Mouse (Mus musculus) hindbrain, embryonic 14.5 days (tissue): ENCODE results near the gene Gfod2. TPM values are rescaled to one million over a fixed set of nuclear protein-coding genes. Genes with fewer than 3 reads are reported as not detected.

ENCODE experiments used
- ATAC-seq: fragments of 200-750 bp; cut with Nextera tagmentation; 2 replicates; pipeline ENCODE4 v1.8.0; 2017; ENCODE audit warnings: moderate number of reproducible peaks, mild to moderate bottlenecking, moderate TSS enrichment, moderate library complexity; ENCODE audit not compliant: low FRiP score
- DNase-seq: peaks from one replicate; pipeline ENCODE4 v3.0.0-alpha.2; 2015; ENCODE audit warnings: low spot score
- H3K27ac ChIP-seq: fragments of 300-500 bp; sonication (generic); 2 replicates; pipeline ENCODE4 v1.5.1; 2014; ENCODE audit warnings: mild to moderate bottlenecking, moderate library complexity
- H3K27me3 ChIP-seq: fragments of 300-500 bp; sonication (generic); 2 replicates; pipeline ENCODE4 v1.6.1; 2014; ENCODE audit warnings: mild to moderate bottlenecking, low read length, mixed read lengths; ENCODE audit not compliant: control insufficient read depth, insufficient read depth
- H3K36me3 ChIP-seq: fragments of 300-500 bp; sonication (generic); replicated peaks from 2 replicates; pipeline ENCODE4 v1.6.1; 2014; ENCODE audit not compliant: control insufficient read depth, insufficient read depth
- H3K4me1 ChIP-seq: fragments of 300-500 bp; sonication (generic); replicated peaks from 2 replicates; pipeline ENCODE4 v1.6.1; 2014; ENCODE audit warnings: antibody characterized with exemption, low read length, mixed read lengths; ENCODE audit not compliant: control insufficient read depth, insufficient read depth
- H3K4me2 ChIP-seq: fragments of 300-500 bp; sonication (generic); replicated peaks from 2 replicates; pipeline ENCODE4 v1.6.1; 2014; ENCODE audit warnings: mild to moderate bottlenecking, moderate library complexity
- H3K4me3 ChIP-seq: fragments of 300-500 bp; sonication (generic); replicated peaks from 2 replicates; pipeline ENCODE4 v1.5.1; 2014; ENCODE audit warnings: mild to moderate bottlenecking, low read length
- H3K9ac ChIP-seq: fragments of 300-500 bp; sonication (generic); 2 replicates; pipeline ENCODE4 v1.6.1; 2014
- H3K9me3 ChIP-seq: fragments of 300-500 bp; sonication (generic); 2 replicates; pipeline ENCODE4 v1.6.1; 2016; ENCODE audit warnings: low read length; ENCODE audit not compliant: control insufficient read depth
- WGBS: fragments of 180-500 bp; shearing (Covaris S2); extraction: QIAGEN DNeasy Blood & Tissue Kit; methylation state at CpG from one replicate; pipeline ENCODE4 v1.1.7; 2014; 5-methylcytosine and 5-hydroxymethylcytosine counted together
- polyA plus RNA-seq: library from polyadenylated mRNA; unstranded; fragments of >200 nt; fragmentation: Nextera tagmentation; extraction: Ambion mirVana; gene quantifications from 2 replicates; pipeline ENCODE4 v1.2.1, GENCODE M21; 2014

The Gfod2 gene
- polyA plus RNA-seq: 62.7 and 71.7 TPM in 2 replicates

DNA sequence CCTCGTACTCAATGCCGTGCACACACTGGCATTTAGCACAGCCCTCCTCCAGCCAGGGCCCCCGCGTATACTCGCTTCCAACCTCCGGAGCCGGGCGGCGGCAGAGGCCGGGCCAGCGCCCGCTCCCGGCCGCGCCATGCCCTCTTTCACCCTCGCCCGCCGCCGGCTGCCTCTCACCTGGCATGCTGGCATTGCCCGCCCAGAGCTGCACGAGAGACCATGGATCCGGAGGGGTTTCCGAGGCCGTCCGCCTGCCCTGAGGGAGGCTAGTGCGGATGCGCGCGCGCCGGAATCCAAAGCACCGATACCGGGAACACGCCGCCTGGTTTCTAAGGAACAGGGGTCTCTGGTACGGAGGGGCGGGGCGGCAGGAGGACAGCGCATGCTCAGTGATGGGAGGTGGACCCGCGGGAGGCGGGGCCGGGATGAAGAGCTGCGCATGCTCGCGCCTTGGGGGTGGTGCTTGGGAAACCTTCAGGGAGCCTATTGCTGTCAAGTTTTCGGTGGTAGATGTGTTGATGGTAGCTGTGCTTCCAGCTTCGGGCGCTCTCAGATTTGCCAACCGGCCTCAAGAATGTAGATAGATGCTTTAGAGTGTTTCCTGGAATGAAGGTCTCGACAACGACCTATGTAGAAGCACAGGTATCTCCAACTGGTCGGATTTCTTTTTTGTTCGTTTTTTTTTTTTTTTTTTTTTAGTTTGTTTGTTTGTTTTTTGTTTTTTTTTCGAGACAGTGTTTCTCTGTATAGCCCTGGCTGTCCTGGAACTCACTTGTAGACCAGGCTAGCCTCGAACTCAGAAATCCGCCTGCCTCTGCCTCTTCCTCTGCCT lies at the start of gene Gfod2:
Gene Gfod2, minus strand, starts transcription at position 388 of the 832 bp plus-strand sequence.
- peak; percentile 98 for ATAC-seq
- Histone ChIP-seq H3K4me2 (peak within 1 kb of the TSS; percentile 77), H3K4me1 (peaks cover 31% of the 10 kb centered on the region), H3K36me3 (no peaks in the 10 kb centered on the region), H3K27ac (peak within 1 kb of the TSS; percentile 93), H3K9me3 (no peaks in the 10 kb centered on the region), H3K9ac (peak within 1 kb of the TSS; percentile 94), H3K27me3 (no peaks in the 10 kb centered on the region), H3K4me3 (peak within 1 kb of the TSS; percentile 82)
- peak; percentile 98 for DNase-seq
- WGBS: 4% methylated on average over 57 of the region's 57 CpGs

DNA sequence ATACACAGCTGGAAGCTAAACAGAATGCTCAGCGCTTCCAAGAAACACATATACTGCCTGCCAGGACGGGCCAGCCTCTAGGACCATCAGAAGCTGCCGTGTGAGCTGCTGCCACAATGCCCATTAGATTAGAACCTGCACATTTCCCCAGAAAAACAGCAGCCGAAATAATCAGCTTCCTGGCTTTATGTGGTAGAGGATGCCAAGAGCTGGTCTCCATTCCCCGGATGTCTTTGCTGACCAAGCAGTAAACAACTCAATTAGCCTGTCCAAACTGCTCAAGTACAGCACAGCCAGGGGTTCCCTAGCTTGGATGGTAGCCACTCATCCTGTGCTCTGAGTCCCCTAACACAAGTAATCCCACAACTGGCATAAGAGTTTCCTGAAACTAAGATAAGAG lies 49.3 kb upstream of the Gfod2 start:
- ATAC-seq (no peak), DNase-seq (no peak)
- Histone ChIP-seq H3K4me1 (no peaks in the 10 kb centered on the region), H3K9ac (no peak overlapping the region), H3K36me3 (peaks cover 33% of the 10 kb centered on the region), H3K4me2 (no peak overlapping the region), H3K27me3 (no peaks in the 10 kb centered on the region), H3K9me3 (no peaks in the 10 kb centered on the region), H3K4me3 (no peak overlapping the region), H3K27ac (no peak overlapping the region)
- 87% methylated on average over 5 of the region's 5 CpGs for WGBS

DNA sequence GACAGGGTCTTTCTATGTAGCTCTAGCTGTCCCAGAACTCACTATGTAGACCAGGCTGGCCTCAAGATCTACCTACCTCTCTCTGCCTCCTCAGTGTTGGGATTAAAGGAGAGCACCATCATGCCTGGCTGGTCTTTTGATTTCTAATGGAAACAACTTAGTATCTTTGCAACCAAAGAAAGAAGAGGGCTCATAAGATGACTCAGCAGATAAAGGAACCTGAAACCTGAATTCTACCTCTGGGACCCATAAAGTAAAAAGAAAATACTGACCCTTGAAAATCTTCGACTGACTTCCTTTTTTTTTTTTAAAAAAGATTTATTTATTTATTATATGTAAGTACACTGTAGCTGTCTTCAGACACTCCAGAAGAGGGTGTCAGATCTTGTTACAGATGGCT lies 47.5 kb upstream of the Gfod2 start:
- no peak overlapping the region for H3K4me2 ChIP-seq
- H3K9ac ChIP-seq: no peak overlapping the region
- peaks cover 21% of the 10 kb centered on the region for H3K36me3 ChIP-seq
- H3K4me3 ChIP-seq: no peak overlapping the region
- H3K27me3 ChIP-seq: no peaks in the 10 kb centered on the region
- DNase-seq (no peak), ATAC-seq (no peak)
- H3K9me3 ChIP-seq: no peaks in the 10 kb centered on the region
- WGBS: 87% methylated on average over 1 of the region's 1 CpGs
- H3K4me1 ChIP-seq: no peaks in the 10 kb centered on the region
- H3K27ac ChIP-seq: no peak overlapping the region

DNA sequence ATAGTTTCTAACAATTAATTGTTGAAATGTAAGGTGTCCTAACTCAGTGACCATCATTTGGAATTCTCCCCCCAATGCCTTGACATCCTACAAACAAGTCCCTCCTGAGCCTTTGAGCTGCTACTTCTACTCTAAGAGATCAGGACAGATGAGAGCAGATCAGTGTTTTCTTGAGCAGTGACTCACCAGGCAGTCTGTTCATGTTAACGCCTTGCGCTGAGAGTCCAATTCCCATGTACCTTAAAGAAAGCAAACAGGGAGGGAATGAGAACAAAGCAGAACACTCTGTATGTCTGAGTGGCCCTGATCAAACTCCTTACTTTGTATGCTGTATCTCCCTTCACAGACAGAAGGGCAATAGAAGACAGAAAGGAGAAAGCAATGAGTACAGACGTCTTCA lies 46.9 kb upstream of the Gfod2 start:
- Histone ChIP-seq H3K4me3 (no peak overlapping the region), H3K9me3 (no peaks in the 10 kb centered on the region), H3K27ac (no peak overlapping the region; the same call in 1 of the 2 replicates), H3K27me3 (no peaks in the 10 kb centered on the region), H3K9ac (no peak overlapping the region), H3K4me1 (no peaks in the 10 kb centered on the region), H3K4me2 (no peak overlapping the region), H3K36me3 (peaks cover 18% of the 10 kb centered on the region)
- ATAC-seq (no peak), DNase-seq (no peak)
- WGBS: 79% methylated on average over 3 of the region's 3 CpGs

DNA sequence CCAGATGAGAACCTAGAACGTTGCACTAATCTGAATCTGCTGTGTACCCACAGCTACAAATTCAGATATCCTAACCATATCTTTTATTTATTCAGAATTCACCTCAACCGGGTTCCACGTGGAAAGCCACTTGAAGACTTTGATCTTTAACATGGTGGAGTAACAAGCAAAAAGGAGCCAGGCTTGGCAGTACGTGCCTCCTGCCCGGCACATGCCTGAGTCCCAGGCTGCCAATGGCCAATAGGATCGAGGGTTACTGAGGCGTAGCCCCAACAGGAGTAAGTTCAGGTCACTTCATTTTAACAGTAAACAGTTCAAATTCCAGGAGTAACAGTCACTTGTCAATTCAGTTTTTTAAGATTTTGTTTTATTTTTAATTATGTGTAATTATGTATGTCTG lies 46.3 kb upstream of the Gfod2 start:
- H3K9me3 ChIP-seq: no peaks in the 10 kb centered on the region
- H3K27ac ChIP-seq: no peak overlapping the region
- 92% methylated on average over 7 of the region's 7 CpGs for WGBS
- H3K4me3 ChIP-seq: no peak overlapping the region
- no peak for ATAC-seq
- no peaks in the 10 kb centered on the region for H3K4me1 ChIP-seq
- no peak overlapping the region for H3K4me2 ChIP-seq
- DNase-seq: no peak
- peaks cover 18% of the 10 kb centered on the region for H3K36me3 ChIP-seq
- no peak overlapping the region for H3K9ac ChIP-seq
- H3K27me3 ChIP-seq: no peaks in the 10 kb centered on the region

DNA sequence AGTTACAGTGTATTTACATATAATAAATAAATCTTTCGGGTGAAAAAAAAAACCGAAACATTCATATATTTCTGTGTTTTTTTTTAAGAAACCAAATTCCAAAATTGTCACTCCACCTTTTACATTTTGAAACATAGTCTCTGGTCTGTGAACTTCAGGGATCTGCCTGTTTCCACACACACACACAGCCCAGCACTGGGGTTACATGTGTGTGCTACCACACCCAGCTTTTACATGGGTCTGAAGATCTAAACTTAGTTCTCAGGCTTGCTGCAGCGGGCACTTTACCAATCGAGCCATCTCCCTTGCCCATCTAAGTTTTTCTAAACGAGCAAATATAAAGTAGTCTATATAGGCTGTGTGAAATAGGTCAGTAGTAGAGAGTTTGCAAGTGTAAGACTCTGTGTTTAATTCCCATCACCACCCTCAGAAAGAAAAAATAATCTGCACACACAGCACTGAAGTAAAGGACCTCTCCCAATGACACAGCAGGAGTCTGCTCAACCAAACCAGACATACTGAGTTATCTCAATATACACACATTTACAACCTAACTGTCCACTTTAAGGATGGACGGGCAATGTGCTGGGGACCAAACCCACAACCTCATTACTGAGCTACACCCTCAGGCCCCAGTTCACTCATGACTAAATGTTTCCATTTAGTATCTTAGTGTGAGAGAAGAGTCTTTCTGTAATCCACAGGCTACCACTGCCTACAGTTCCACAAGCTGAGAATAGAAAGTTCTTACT lies 42.9 kb upstream of the Gfod2 start:
- 0 out of 2 replicates have a peak, but pooled peaks cover 4% of the 10 kb centered on the region for H3K4me1 ChIP-seq
- DNase-seq (no peak), ATAC-seq (no peak)
- H3K36me3 ChIP-seq: peaks cover 18% of the 10 kb centered on the region
- H3K4me3 ChIP-seq: no peak overlapping the region
- H3K4me2 ChIP-seq: no peak overlapping the region
- no peaks in the 10 kb centered on the region for H3K9me3 ChIP-seq
- H3K9ac ChIP-seq: no peak overlapping the region
- 95% methylated on average over 6 of the region's 6 CpGs for WGBS
- H3K27ac ChIP-seq: no peak overlapping the region
- H3K27me3 ChIP-seq: no peaks in the 10 kb centered on the region

DNA sequence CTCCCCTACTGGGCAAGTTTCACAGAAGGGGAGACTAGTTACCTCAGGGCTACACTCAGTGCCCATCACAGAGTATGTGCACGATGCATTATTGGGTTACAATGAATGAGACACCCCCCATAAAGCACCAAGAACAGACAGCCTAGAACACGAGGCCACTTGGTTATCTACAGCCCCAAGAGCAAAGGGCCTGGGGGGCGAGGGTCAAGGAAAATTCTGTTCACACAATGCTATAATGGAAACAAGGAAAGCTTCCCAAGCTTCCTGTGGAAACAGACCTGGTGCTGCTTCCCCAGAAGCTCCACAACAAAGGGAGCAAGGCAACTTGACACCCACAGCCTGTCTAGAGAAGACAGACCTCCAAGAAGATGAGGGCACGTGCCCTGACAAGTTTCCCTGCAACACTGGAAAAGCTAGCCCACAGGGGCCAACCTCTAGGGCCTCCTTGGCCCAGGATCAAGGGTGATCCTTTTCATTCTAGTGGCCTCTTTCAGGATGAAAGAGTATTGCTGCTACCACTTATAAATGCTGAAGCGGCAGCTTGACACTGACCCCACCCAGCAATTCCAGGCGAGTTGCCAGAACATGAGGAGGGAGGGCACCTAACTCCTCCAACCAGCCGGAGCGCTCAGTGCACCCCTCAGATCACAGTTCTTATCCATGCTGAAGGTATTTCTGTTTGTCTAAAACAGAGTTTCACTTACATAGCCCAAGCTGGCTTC lies 40.8 kb upstream of the Gfod2 start:
- DNase-seq: peak; percentile 61
- Histone ChIP-seq H3K4me2 (no peak overlapping the region), H3K36me3 (peaks cover 8% of the 10 kb centered on the region; the same call in 1 of the 2 replicates), H3K9me3 (no peaks in the 10 kb centered on the region), H3K27me3 (no peaks in the 10 kb centered on the region), H3K4me1 (0 out of 2 replicates have a peak, but pooled peaks cover 4% of the 10 kb centered on the region), H3K4me3 (no peak overlapping the region), H3K27ac (no peak overlapping the region), H3K9ac (no peak overlapping the region)
- no peak for ATAC-seq
- 60% methylated on average over 8 of the region's 8 CpGs for WGBS

DNA sequence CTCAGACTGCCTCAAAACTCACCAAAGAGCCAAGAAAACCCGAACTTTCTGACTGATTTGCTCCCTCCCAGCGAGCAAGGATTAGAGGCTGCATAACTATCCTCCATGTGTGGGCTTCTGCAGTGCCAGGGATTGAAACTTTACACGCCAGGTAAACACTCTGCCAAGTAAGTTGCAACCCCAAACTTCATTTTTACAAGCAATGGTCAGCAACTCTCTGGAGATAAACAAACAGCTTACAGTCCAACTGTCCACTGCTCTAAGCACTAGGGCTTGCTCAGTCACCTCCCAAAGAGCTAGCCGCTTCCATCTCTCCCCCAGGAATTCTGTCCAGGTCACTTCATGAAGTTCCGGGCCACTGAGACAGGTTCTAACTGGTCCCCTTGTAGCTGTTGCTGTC lies 39.9 kb upstream of the Gfod2 start:
- no peak overlapping the region for H3K9ac ChIP-seq
- no peak overlapping the region for H3K27ac ChIP-seq
- H3K4me3 ChIP-seq: no peak overlapping the region
- WGBS: 94% methylated on average over 5 of the region's 5 CpGs
- peaks cover 3% of the 10 kb centered on the region; the same call in 1 of the 2 replicates for H3K36me3 ChIP-seq
- 0 out of 2 replicates have a peak, but pooled peaks cover 4% of the 10 kb centered on the region for H3K4me1 ChIP-seq
- no peak for ATAC-seq
- H3K4me2 ChIP-seq: no peak overlapping the region
- no peaks in the 10 kb centered on the region for H3K9me3 ChIP-seq
- no peak for DNase-seq
- no peaks in the 10 kb centered on the region for H3K27me3 ChIP-seq

DNA sequence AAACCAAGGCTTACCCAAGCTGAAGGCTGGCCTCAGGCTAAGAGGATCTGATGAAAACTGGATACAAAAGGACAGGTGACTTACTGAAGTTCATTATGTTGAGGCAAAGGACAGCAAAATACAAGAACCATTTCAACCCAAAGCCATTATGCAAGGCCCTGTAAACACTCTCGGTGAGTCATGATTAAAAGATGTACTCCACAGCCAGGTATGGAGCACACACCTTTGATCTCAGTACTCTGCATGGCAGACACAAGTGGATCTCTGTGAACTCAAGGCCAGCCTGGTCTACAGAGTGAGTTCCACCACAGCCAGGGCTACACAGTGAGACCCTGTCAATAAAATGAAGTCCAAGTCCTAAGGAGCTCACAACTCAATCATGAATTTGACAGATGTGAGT lies 37.3 kb upstream of the Gfod2 start:
- H3K4me3 ChIP-seq: no peak overlapping the region
- H3K9ac ChIP-seq: no peak overlapping the region
- H3K4me1 ChIP-seq: 0 out of 2 replicates have a peak, but pooled peaks cover 4% of the 10 kb centered on the region
- peaks cover 5% of the 10 kb centered on the region; the same call in 1 of the 2 replicates for H3K36me3 ChIP-seq
- DNase-seq: no peak
- no peak for ATAC-seq
- no peak overlapping the region for H3K4me2 ChIP-seq
- H3K27me3 ChIP-seq: no peaks in the 10 kb centered on the region
- WGBS: 88% methylated on average over 1 of the region's 1 CpGs
- H3K27ac ChIP-seq: no peak overlapping the region
- H3K9me3 ChIP-seq: no peaks in the 10 kb centered on the region
